Mouse (Mus musculus) forebrain, embryonic 15.5 days (tissue): ENCODE results near the gene Tmem115. TPM values are rescaled to one million over a fixed set of nuclear protein-coding genes. Genes with fewer than 3 reads are reported as not detected.

Experiments used
- ATAC-seq: fragments of 200-750 bp; cut with Nextera tagmentation; replicated peaks from 2 replicates; pipeline ENCODE4 v1.8.0; 2017; ENCODE audit warnings: mild to moderate bottlenecking, moderate TSS enrichment, moderate library complexity
- H3K27ac ChIP-seq: fragments of 300-500 bp; sonication (generic); replicated peaks from 2 replicates; pipeline ENCODE4 v1.5.1; 2015; ENCODE audit warnings: mild to moderate bottlenecking, inconsistent platforms
- H3K27me3 ChIP-seq: fragments of 300-500 bp; sonication (generic); 2 replicates; pipeline ENCODE4 v1.6.1; 2015; ENCODE audit warnings: inconsistent platforms
- H3K36me3 ChIP-seq: fragments of 300-500 bp; sonication (generic); 2 replicates; pipeline ENCODE4 v1.6.1; 2015; ENCODE audit warnings: mild to moderate bottlenecking, inconsistent platforms
- H3K4me1 ChIP-seq: fragments of 300-500 bp; sonication (generic); 2 replicates; pipeline ENCODE4 v1.6.1; 2015; ENCODE audit warnings: inconsistent platforms
- H3K4me2 ChIP-seq: fragments of 300-500 bp; sonication (generic); replicated peaks from 2 replicates; pipeline ENCODE4 v1.6.1; 2015; ENCODE audit warnings: mild to moderate bottlenecking, inconsistent platforms
- H3K4me3 ChIP-seq: fragments of 300-500 bp; sonication (generic); 2 replicates; pipeline ENCODE4 v1.5.1; 2015; ENCODE audit warnings: mild to moderate bottlenecking, inconsistent platforms
- H3K9ac ChIP-seq: fragments of 300-500 bp; sonication (generic); replicated peaks from 2 replicates; pipeline ENCODE4 v1.6.1; 2015; ENCODE audit warnings: mild to moderate bottlenecking, inconsistent platforms
- H3K9me3 ChIP-seq: fragments of 300-500 bp; sonication (generic); 2 replicates; pipeline ENCODE4 v1.6.1; 2016; ENCODE audit warnings: inconsistent platforms
- WGBS: fragments of 180-500 bp; shearing (Covaris S2); methylation state at CpG from one replicate; pipeline ENCODE4 v1.1.7; 2015; ENCODE audit warnings: mixed read lengths; 5-methylcytosine and 5-hydroxymethylcytosine counted together
- polyA plus RNA-seq: library from polyadenylated mRNA; unstranded; fragments of >200 nt; fragmentation: Nextera tagmentation; extraction: Ambion mirVana; gene quantifications from 2 replicates; pipeline ENCODE4 v1.2.1, GENCODE M21; 2015

Gene Tmem115
- polyA plus RNA-seq, 1 experiment from 2014 or later, result 45.8 TPM

GRCm38 (mm10) chr9:107534408-107535202 is 860 bp downstream of the Tmem115 start:
- WGBS, result under 1% methylated on average over 40 of the region's 40 CpGs
- H3K9me3 ChIP-seq, result no peaks in the 10 kb centered on the region
- H3K4me1 ChIP-seq, result peaks cover 34% of the 10 kb centered on the region
- H3K4me2 ChIP-seq, result peak overlapping the region; percentile 97
- H3K27me3 ChIP-seq, result no peaks in the 10 kb centered on the region
- peak overlapping the region; percentile 67 for H3K27ac ChIP-seq
- ATAC-seq, result no peak
- peak overlapping the region; percentile 81 for H3K9ac ChIP-seq
- peaks cover 22% of the 10 kb centered on the region for H3K36me3 ChIP-seq
- H3K4me3 ChIP-seq, result peak overlapping the region; percentile 65

- ATAC-seq, result no peak
Measured at GRCm38 (mm10) chr9:107538231-107538630, 4.5 kb downstream of the Tmem115 start.

GRCm38 (mm10) chr9:107538711-107539110 is 5.0 kb downstream of the Tmem115 start:
- H3K4me3 ChIP-seq, result no peak overlapping the region
- no peak overlapping the region for H3K4me2 ChIP-seq
- no peak for ATAC-seq
- no peak overlapping the region for H3K9ac ChIP-seq
- WGBS, result 94% methylated on average over 3 of the region's 3 CpGs
- H3K27me3 ChIP-seq, result no peaks in the 10 kb centered on the region
- H3K9me3 ChIP-seq, result no peaks in the 10 kb centered on the region
- no peak overlapping the region for H3K27ac ChIP-seq
- peaks cover 32% of the 10 kb centered on the region for H3K36me3 ChIP-seq
- H3K4me1 ChIP-seq, result peaks cover 53% of the 10 kb centered on the region

More at GRCm38 (mm10) chr9:107538231-107538630, 4.5 kb downstream of the Tmem115 start:
- H3K36me3 ChIP-seq, result peaks cover 29% of the 10 kb centered on the region
- WGBS, result 79% methylated on average over 7 of the region's 7 CpGs
- H3K27me3 ChIP-seq, result no peaks in the 10 kb centered on the region
- H3K9ac ChIP-seq, result no peak overlapping the region
- H3K4me3 ChIP-seq, result no peak overlapping the region
- no peak overlapping the region for H3K27ac ChIP-seq
- H3K4me2 ChIP-seq, result no peak overlapping the region
- H3K4me1 ChIP-seq, result peaks cover 53% of the 10 kb centered on the region
- H3K9me3 ChIP-seq, result no peaks in the 10 kb centered on the region

GRCm38 (mm10) chr9:107539940-107540339 is 6.2 kb downstream of the Tmem115 start:
- Histone ChIP-seq H3K4me2 (no peak overlapping the region), H3K27ac (no peak overlapping the region), H3K9me3 (no peaks in the 10 kb centered on the region), H3K4me3 (no peak overlapping the region), H3K9ac (no peak overlapping the region), H3K36me3 (peaks cover 44% of the 10 kb centered on the region), H3K27me3 (no peaks in the 10 kb centered on the region), H3K4me1 (peaks cover 50% of the 10 kb centered on the region)
- ATAC-seq, result no peak
- WGBS, result 93% methylated on average over 8 of the region's 8 CpGs

- no peaks in the 10 kb centered on the region for H3K27me3 ChIP-seq
- peaks cover 46% of the 10 kb centered on the region for H3K36me3 ChIP-seq
- H3K9ac ChIP-seq, result no peak overlapping the region; the same call in 1 of the 2 replicates
- H3K4me3 ChIP-seq, result 0 out of 2 replicates have a peak overlapping the region, but pooled peaks have one; percentile 89
- H3K4me2 ChIP-seq, result peak overlapping the region; percentile 77; the same call in 1 of the 2 replicates
- no peaks in the 10 kb centered on the region for H3K9me3 ChIP-seq
- WGBS, result 79% methylated on average over 4 of the region's 4 CpGs
- no peak for ATAC-seq
- H3K27ac ChIP-seq, result no peak overlapping the region
- peaks cover 48% of the 10 kb centered on the region for H3K4me1 ChIP-seq
Measured at GRCm38 (mm10) chr9:107540420-107540819, 6.7 kb downstream of the Tmem115 start.

- WGBS, result 35% methylated on average over 10 of the region's 10 CpGs
- Histone ChIP-seq H3K36me3 (peaks cover 46% of the 10 kb centered on the region), H3K4me3 (peak overlapping the region; percentile 89), H3K9ac (peak overlapping the region; percentile 65), H3K4me2 (peak overlapping the region; percentile 77), H3K9me3 (no peaks in the 10 kb centered on the region), H3K4me1 (peaks cover 46% of the 10 kb centered on the region), H3K27me3 (no peaks in the 10 kb centered on the region), H3K27ac (no peak overlapping the region; the same call in 1 of the 2 replicates)
- ATAC-seq, result no peak
Measured at GRCm38 (mm10) chr9:107541005-107541404, 7.3 kb downstream of the Tmem115 start.

- H3K4me3 ChIP-seq, result peak within 1 kb of the TSS; percentile 89
- no peaks in the 10 kb centered on the region for H3K27me3 ChIP-seq
- peaks cover 46% of the 10 kb centered on the region for H3K36me3 ChIP-seq
- peaks cover 46% of the 10 kb centered on the region for H3K4me1 ChIP-seq
- H3K27ac ChIP-seq, result peak within 1 kb of the TSS; percentile 66
- under 1% methylated on average over 46 of the region's 46 CpGs for WGBS
- H3K9ac ChIP-seq, result peak within 1 kb of the TSS; percentile 65
- no peaks in the 10 kb centered on the region for H3K9me3 ChIP-seq
- H3K4me2 ChIP-seq, result peak within 1 kb of the TSS; percentile 77
- ATAC-seq, result peak; percentile 89
Measured at GRCm38 (mm10) chr9:107541474-107542351, 8.0 kb downstream of the Tmem115 start, which contains the start of the genes Cyb561d2 and Nprl2. TSS of gene Cyb561d2 (minus strand) at chr9:107542193. TSS of gene Nprl2 (plus strand) at chr9:107542226.

GRCm38 (mm10) chr9:107542352-107542686 is 8.6 kb downstream of the Tmem115 start:
- Histone ChIP-seq H3K27ac (peak overlapping the region; percentile 66), H3K9me3 (no peaks in the 10 kb centered on the region), H3K27me3 (no peaks in the 10 kb centered on the region), H3K4me1 (peaks cover 46% of the 10 kb centered on the region), H3K36me3 (peaks cover 46% of the 10 kb centered on the region), H3K4me2 (peak overlapping the region; percentile 77), H3K4me3 (peak overlapping the region; percentile 89), H3K9ac (peak overlapping the region; percentile 65)
- WGBS, result under 1% methylated on average over 11 of the region's 11 CpGs
- ATAC-seq, result peak; percentile 11; the same call in 1 of the 2 replicates

GRCm38 (mm10) chr9:107542721-107543120 is 9.0 kb downstream of the Tmem115 start:
- no peaks in the 10 kb centered on the region for H3K9me3 ChIP-seq
- no peak for ATAC-seq
- H3K27ac ChIP-seq, result no peak overlapping the region
- peaks cover 44% of the 10 kb centered on the region for H3K36me3 ChIP-seq
- WGBS, result 46% methylated on average over 8 of the region's 8 CpGs
- peak overlapping the region; percentile 77 for H3K4me2 ChIP-seq
- H3K4me3 ChIP-seq, result peak overlapping the region; percentile 89
- H3K9ac ChIP-seq, result peak overlapping the region; percentile 65; the same call in 1 of the 2 replicates
- H3K27me3 ChIP-seq, result no peaks in the 10 kb centered on the region
- H3K4me1 ChIP-seq, result peaks cover 46% of the 10 kb centered on the region

- H3K9me3 ChIP-seq, result no peaks in the 10 kb centered on the region
- 88% methylated on average over 11 of the region's 11 CpGs for WGBS
- peaks cover 38% of the 10 kb centered on the region for H3K36me3 ChIP-seq
- no peak overlapping the region for H3K4me2 ChIP-seq
- no peak overlapping the region for H3K27ac ChIP-seq
- no peaks in the 10 kb centered on the region for H3K27me3 ChIP-seq
- H3K4me3 ChIP-seq, result no peak overlapping the region
- ATAC-seq, result no peak
- peaks cover 42% of the 10 kb centered on the region for H3K4me1 ChIP-seq
- no peak overlapping the region for H3K9ac ChIP-seq
Measured at GRCm38 (mm10) chr9:107543299-107543698, 9.6 kb downstream of the Tmem115 start.

GRCm38 (mm10) chr9:107544196-107544700 is 10.5 kb downstream of the Tmem115 start:
- no peak for ATAC-seq
- peaks cover 42% of the 10 kb centered on the region for H3K4me1 ChIP-seq
- no peak overlapping the region for H3K4me3 ChIP-seq
- no peak overlapping the region for H3K9ac ChIP-seq
- H3K4me2 ChIP-seq, result no peak overlapping the region
- peaks cover 28% of the 10 kb centered on the region for H3K36me3 ChIP-seq
- 92% methylated on average over 17 of the region's 17 CpGs for WGBS
- H3K27ac ChIP-seq, result no peak overlapping the region
- no peaks in the 10 kb centered on the region for H3K9me3 ChIP-seq
- no peaks in the 10 kb centered on the region for H3K27me3 ChIP-seq
